Mouse (Mus musculus): ENCODE measurements around the gene Klk4. TPM values are rescaled to one million over a fixed set of nuclear protein-coding genes. Genes with fewer than 3 reads are reported as not detected.

Gene Klk4
- polyA plus RNA-seq, 1 experiment from 2014 or later = 0.18 TPM

GRCm38 (mm10) chr7:43873237-43873636 is 7.7 kb upstream of the Klk4 start:
- no peak overlapping the region for H3K4me3 ChIP-seq (replicated peaks; ENCODE audit: low read length)
- no peak overlapping the region for H3K27ac ChIP-seq (ENCODE audit: low read length)
- H3K4me2 ChIP-seq (ENCODE audit: low read depth, low read length) = no peak overlapping the region
- no peaks in the 10 kb centered on the region for H3K27me3 ChIP-seq (ENCODE audit: control insufficient read depth, insufficient read depth, low read length)
- no peaks in the 10 kb centered on the region; the same call in 1 of the 2 replicates for H3K4me1 ChIP-seq (ENCODE audit: control insufficient read depth, insufficient read depth, low read length)
- ATAC-seq (ENCODE audit: insufficient read depth, low FRiP score) = no peak
- 6% methylated on average over 10 of the region's 10 CpGs for WGBS
- no peaks in the 10 kb centered on the region for H3K9me3 ChIP-seq (replicated peaks; ENCODE audit: control insufficient read depth, low read length)
- H3K9ac ChIP-seq (ENCODE audit: low read length) = no peak overlapping the region
- H3K36me3 ChIP-seq (ENCODE audit: control insufficient read depth, insufficient read depth, low read length) = no peaks in the 10 kb centered on the region

GRCm38 (mm10) chr7:43873674-43874073 is 7.3 kb upstream of the Klk4 start:
- ATAC-seq (ENCODE audit: insufficient read depth, low FRiP score) = no peak
- H3K36me3 ChIP-seq (ENCODE audit: control insufficient read depth, insufficient read depth, low read length) = no peaks in the 10 kb centered on the region
- no peaks in the 10 kb centered on the region for H3K27me3 ChIP-seq (ENCODE audit: control insufficient read depth, insufficient read depth, low read length)

GRCm38 (mm10) chr7:43874868-43875375 is 6.0 kb upstream of the Klk4 start:
- H3K4me2 ChIP-seq (ENCODE audit: low read depth, low read length) = no peak overlapping the region
- no peaks in the 10 kb centered on the region for H3K9me3 ChIP-seq (replicated peaks; ENCODE audit: control insufficient read depth, low read length)
- H3K9ac ChIP-seq (ENCODE audit: low read length) = no peak overlapping the region
- ATAC-seq (ENCODE audit: insufficient read depth, low FRiP score) = no peak
- H3K4me3 ChIP-seq (replicated peaks; ENCODE audit: low read length) = no peak overlapping the region
- no peaks in the 10 kb centered on the region for H3K27me3 ChIP-seq (ENCODE audit: control insufficient read depth, insufficient read depth, low read length)
- H3K27ac ChIP-seq (ENCODE audit: low read length) = no peak overlapping the region
- H3K4me1 ChIP-seq (ENCODE audit: control insufficient read depth, insufficient read depth, low read length) = no peaks in the 10 kb centered on the region; the same call in 1 of the 2 replicates
- no peaks in the 10 kb centered on the region for H3K36me3 ChIP-seq (ENCODE audit: control insufficient read depth, insufficient read depth, low read length)
- 78% methylated on average over 6 of the region's 6 CpGs for WGBS

More at GRCm38 (mm10) chr7:43873674-43874073, 7.3 kb upstream of the Klk4 start:
- no peaks in the 10 kb centered on the region; the same call in 1 of the 2 replicates for H3K4me1 ChIP-seq (ENCODE audit: control insufficient read depth, insufficient read depth, low read length)
- H3K27ac ChIP-seq (ENCODE audit: low read length) = no peak overlapping the region
- H3K9ac ChIP-seq (ENCODE audit: low read length) = no peak overlapping the region
- H3K4me3 ChIP-seq (replicated peaks; ENCODE audit: low read length) = no peak overlapping the region
- WGBS = 76% methylated on average over 3 of the region's 3 CpGs
- H3K4me2 ChIP-seq (ENCODE audit: low read depth, low read length) = no peak overlapping the region
- no peaks in the 10 kb centered on the region for H3K9me3 ChIP-seq (replicated peaks; ENCODE audit: control insufficient read depth, low read length)

- no peak overlapping the region for H3K9ac ChIP-seq (ENCODE audit: low read length)
- no peak overlapping the region for H3K4me2 ChIP-seq (ENCODE audit: low read depth, low read length)
- peak overlapping the region; percentile 38; the same call in 1 of the 2 replicates for H3K27ac ChIP-seq (ENCODE audit: low read length)
- H3K4me3 ChIP-seq (replicated peaks; ENCODE audit: low read length) = no peak overlapping the region
- H3K9me3 ChIP-seq (replicated peaks; ENCODE audit: control insufficient read depth, low read length) = no peaks in the 10 kb centered on the region
- ATAC-seq (ENCODE audit: insufficient read depth, low FRiP score) = peak; percentile 77; the same call in 1 of the 2 replicates
- no peaks in the 10 kb centered on the region for H3K36me3 ChIP-seq (ENCODE audit: control insufficient read depth, insufficient read depth, low read length)
- H3K27me3 ChIP-seq (ENCODE audit: control insufficient read depth, insufficient read depth, low read length) = peaks cover 2% of the 10 kb centered on the region; the same call in 1 of the 2 replicates
- WGBS = 49% methylated on average over 4 of the region's 4 CpGs
- no peaks in the 10 kb centered on the region; the same call in 1 of the 2 replicates for H3K4me1 ChIP-seq (ENCODE audit: control insufficient read depth, insufficient read depth, low read length)
Measured at GRCm38 (mm10) chr7:43876444-43876843, 4.5 kb upstream of the Klk4 start.

- no peak for ATAC-seq (ENCODE audit: insufficient read depth, low FRiP score)
- H3K4me2 ChIP-seq (ENCODE audit: low read depth, low read length) = no peak overlapping the region
- no peak overlapping the region for H3K27ac ChIP-seq (ENCODE audit: low read length)
- peaks cover 4% of the 10 kb centered on the region; the same call in 1 of the 2 replicates for H3K4me1 ChIP-seq (ENCODE audit: control insufficient read depth, insufficient read depth, low read length)
- H3K4me3 ChIP-seq (replicated peaks; ENCODE audit: low read length) = no peak overlapping the region
- no peak overlapping the region for H3K9ac ChIP-seq (ENCODE audit: low read length)
- no peaks in the 10 kb centered on the region for H3K36me3 ChIP-seq (ENCODE audit: control insufficient read depth, insufficient read depth, low read length)
- WGBS = 49% methylated on average over 1 of the region's 1 CpGs
- H3K27me3 ChIP-seq (ENCODE audit: control insufficient read depth, insufficient read depth, low read length) = peaks cover 4% of the 10 kb centered on the region; the same call in 1 of the 2 replicates
- no peaks in the 10 kb centered on the region for H3K9me3 ChIP-seq (replicated peaks; ENCODE audit: control insufficient read depth, low read length)
Measured at GRCm38 (mm10) chr7:43878281-43878680, 2.7 kb upstream of the Klk4 start.

GRCm38 (mm10) chr7:43882346-43882745 is 1.4 kb downstream of the Klk4 start:
- H3K36me3 ChIP-seq (ENCODE audit: control insufficient read depth, insufficient read depth, low read length) = no peaks in the 10 kb centered on the region
- H3K4me1 ChIP-seq (ENCODE audit: control insufficient read depth, insufficient read depth, low read length) = 0 out of 2 replicates have a peak, but pooled peaks cover 4% of the 10 kb centered on the region
- 24% methylated on average over 4 of the region's 4 CpGs for WGBS
- no peak overlapping the region for H3K4me3 ChIP-seq (replicated peaks; ENCODE audit: low read length)
- H3K9ac ChIP-seq (ENCODE audit: low read length) = no peak overlapping the region
- H3K27me3 ChIP-seq (ENCODE audit: control insufficient read depth, insufficient read depth, low read length) = peaks cover 4% of the 10 kb centered on the region; the same call in 1 of the 2 replicates
- no peak overlapping the region for H3K4me2 ChIP-seq (ENCODE audit: low read depth, low read length)
- no peaks in the 10 kb centered on the region for H3K9me3 ChIP-seq (replicated peaks; ENCODE audit: control insufficient read depth, low read length)
- H3K27ac ChIP-seq (ENCODE audit: low read length) = no peak overlapping the region
- ATAC-seq (ENCODE audit: insufficient read depth, low FRiP score) = peak; percentile 49; the same call in 1 of the 2 replicates

- H3K27ac ChIP-seq (ENCODE audit: low read length) = no peak overlapping the region
- H3K4me3 ChIP-seq (replicated peaks; ENCODE audit: low read length) = no peak overlapping the region
- 0 out of 2 replicates have a peak, but pooled peaks cover 4% of the 10 kb centered on the region for H3K4me1 ChIP-seq (ENCODE audit: control insufficient read depth, insufficient read depth, low read length)
- ATAC-seq (ENCODE audit: insufficient read depth, low FRiP score) = no peak
- no peaks in the 10 kb centered on the region for H3K9me3 ChIP-seq (replicated peaks; ENCODE audit: control insufficient read depth, low read length)
- H3K36me3 ChIP-seq (ENCODE audit: control insufficient read depth, insufficient read depth, low read length) = no peaks in the 10 kb centered on the region
- WGBS = 17% methylated on average over 4 of the region's 4 CpGs
- H3K4me2 ChIP-seq (ENCODE audit: low read depth, low read length) = no peak overlapping the region
- no peak overlapping the region for H3K9ac ChIP-seq (ENCODE audit: low read length)
- peaks cover 4% of the 10 kb centered on the region; the same call in 1 of the 2 replicates for H3K27me3 ChIP-seq (ENCODE audit: control insufficient read depth, insufficient read depth, low read length)
Measured at GRCm38 (mm10) chr7:43882811-43883210, 1.9 kb downstream of the Klk4 start.

GRCm38 (mm10) chr7:43883547-43883946 is 2.6 kb downstream of the Klk4 start:
- H3K9ac ChIP-seq (ENCODE audit: low read length) = no peak overlapping the region
- 0 out of 2 replicates have a peak, but pooled peaks cover 4% of the 10 kb centered on the region for H3K4me1 ChIP-seq (ENCODE audit: control insufficient read depth, insufficient read depth, low read length)
- H3K27me3 ChIP-seq (ENCODE audit: control insufficient read depth, insufficient read depth, low read length) = peaks cover 4% of the 10 kb centered on the region; the same call in 1 of the 2 replicates
- WGBS = 8% methylated on average over 14 of the region's 14 CpGs
- no peak overlapping the region for H3K4me2 ChIP-seq (ENCODE audit: low read depth, low read length)
- H3K36me3 ChIP-seq (ENCODE audit: control insufficient read depth, insufficient read depth, low read length) = no peaks in the 10 kb centered on the region
- H3K4me3 ChIP-seq (replicated peaks; ENCODE audit: low read length) = no peak overlapping the region
- H3K9me3 ChIP-seq (replicated peaks; ENCODE audit: control insufficient read depth, low read length) = no peaks in the 10 kb centered on the region
- peak; percentile 8; the same call in 1 of the 2 replicates for ATAC-seq (ENCODE audit: insufficient read depth, low FRiP score)
- H3K27ac ChIP-seq (ENCODE audit: low read length) = no peak overlapping the region

GRCm38 (mm10) chr7:43891365-43891764 is 10.4 kb downstream of the Klk4 start:
- H3K4me3 ChIP-seq (replicated peaks; ENCODE audit: low read length) = no peak overlapping the region
- no peaks in the 10 kb centered on the region for H3K27me3 ChIP-seq (ENCODE audit: control insufficient read depth, insufficient read depth, low read length)
- no peaks in the 10 kb centered on the region for H3K9me3 ChIP-seq (replicated peaks; ENCODE audit: control insufficient read depth, low read length)
- 48% methylated on average over 5 of the region's 5 CpGs for WGBS
- ATAC-seq (ENCODE audit: insufficient read depth, low FRiP score) = no peak
- H3K4me2 ChIP-seq (ENCODE audit: low read depth, low read length) = no peak overlapping the region
- H3K27ac ChIP-seq (ENCODE audit: low read length) = no peak overlapping the region
- no peak overlapping the region for H3K9ac ChIP-seq (ENCODE audit: low read length)
- no peaks in the 10 kb centered on the region for H3K36me3 ChIP-seq (ENCODE audit: control insufficient read depth, insufficient read depth, low read length)
- no peaks in the 10 kb centered on the region for H3K4me1 ChIP-seq (ENCODE audit: control insufficient read depth, insufficient read depth, low read length)

Measured in stomach, embryonic 16.5 days (tissue).